Mouse (Mus musculus) lung, postnatal 0 days (tissue): ENCODE data around the gene Unc45a.

Experiments
- CTCF ChIP-seq: IDR thresholded peaks from 2 replicates; pipeline ENCODE4 v1.5.1; 2016; ENCODE audit warnings: antibody characterized with exemption, mild to moderate bottlenecking
- EP300 ChIP-seq: IDR thresholded peaks from 2 replicates; pipeline ENCODE4 v1.6.1; 2016; ENCODE audit warnings: antibody characterized with exemption, mild to moderate bottlenecking, control low read depth

DNA sequence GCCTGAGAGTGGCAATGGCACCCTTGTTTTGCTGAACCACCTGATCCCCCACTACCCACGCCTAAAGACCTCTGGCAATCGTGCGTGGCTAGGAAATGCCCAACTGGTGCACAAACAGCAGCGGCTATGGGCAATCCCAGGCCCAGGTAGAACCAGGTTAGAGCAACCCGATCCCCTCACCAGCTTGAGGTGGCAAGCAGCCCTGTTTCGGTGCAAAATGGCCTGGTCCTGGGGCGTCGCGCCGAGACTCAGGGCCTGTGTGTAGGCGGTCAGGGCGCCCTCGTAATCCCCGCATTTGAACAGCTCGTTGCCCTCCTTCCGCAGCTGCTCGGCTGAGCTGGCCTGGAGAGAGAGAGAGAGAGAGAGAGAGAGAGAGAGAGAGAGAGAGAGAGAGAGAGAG lies 1.4 kb downstream of the Unc45a start:
- TF ChIP-seq EP300 (no peak), CTCF (no peak)
